Mouse (Mus musculus): ENCODE data around the gene Irak2. TPM values are rescaled to one million over a fixed set of nuclear protein-coding genes. Genes with fewer than 3 reads are reported as not detected.
A peak's percentile ranks its signal among the peaks of the same experiment; 100 is the strongest.
"Not testable (repeated sequence)": the region's sequence is repeated elsewhere in the genome, so short reads cannot be mapped to it uniquely, and the experiment has no call there.

Gene Irak2
- polyA plus RNA-seq, 1 experiment from 2014 or later: 7.4 TPM

- no peaks in the 10 kb centered on the region for H3K27me3 ChIP-seq (ENCODE audit: control insufficient read depth, insufficient read depth, low read length)
- WGBS: 57% methylated on average over 8 of the region's 8 CpGs
- no peaks in the 10 kb centered on the region for H3K36me3 ChIP-seq (ENCODE audit: control insufficient read depth, insufficient read depth, low read length)
- H3K4me2 ChIP-seq (replicated peaks; ENCODE audit: low read depth, low read length): no peak overlapping the region
- no peaks in the 10 kb centered on the region for H3K9me3 ChIP-seq (ENCODE audit: control insufficient read depth, low read depth, low read length)
- H3K9ac ChIP-seq (replicated peaks; ENCODE audit: low read depth, low read length): no peak overlapping the region
- H3K4me3 ChIP-seq (ENCODE audit: low read depth, low read length): no peak overlapping the region
- peak overlapping the region; percentile 55; the same call in 1 of the 2 replicates for H3K27ac ChIP-seq (ENCODE audit: low read length)
- H3K4me1 ChIP-seq (ENCODE audit: control insufficient read depth, insufficient read depth, low read length): 0 out of 2 replicates have a peak, but pooled peaks cover 2% of the 10 kb centered on the region
- ATAC-seq (ENCODE audit: insufficient number of reproducible peaks, insufficient read depth, low FRiP score, low read depth): no peak
These were observed 29.4 kb downstream of the Irak2 start for GRCm38 (mm10) chr6:113667611-113668122.

DNA sequence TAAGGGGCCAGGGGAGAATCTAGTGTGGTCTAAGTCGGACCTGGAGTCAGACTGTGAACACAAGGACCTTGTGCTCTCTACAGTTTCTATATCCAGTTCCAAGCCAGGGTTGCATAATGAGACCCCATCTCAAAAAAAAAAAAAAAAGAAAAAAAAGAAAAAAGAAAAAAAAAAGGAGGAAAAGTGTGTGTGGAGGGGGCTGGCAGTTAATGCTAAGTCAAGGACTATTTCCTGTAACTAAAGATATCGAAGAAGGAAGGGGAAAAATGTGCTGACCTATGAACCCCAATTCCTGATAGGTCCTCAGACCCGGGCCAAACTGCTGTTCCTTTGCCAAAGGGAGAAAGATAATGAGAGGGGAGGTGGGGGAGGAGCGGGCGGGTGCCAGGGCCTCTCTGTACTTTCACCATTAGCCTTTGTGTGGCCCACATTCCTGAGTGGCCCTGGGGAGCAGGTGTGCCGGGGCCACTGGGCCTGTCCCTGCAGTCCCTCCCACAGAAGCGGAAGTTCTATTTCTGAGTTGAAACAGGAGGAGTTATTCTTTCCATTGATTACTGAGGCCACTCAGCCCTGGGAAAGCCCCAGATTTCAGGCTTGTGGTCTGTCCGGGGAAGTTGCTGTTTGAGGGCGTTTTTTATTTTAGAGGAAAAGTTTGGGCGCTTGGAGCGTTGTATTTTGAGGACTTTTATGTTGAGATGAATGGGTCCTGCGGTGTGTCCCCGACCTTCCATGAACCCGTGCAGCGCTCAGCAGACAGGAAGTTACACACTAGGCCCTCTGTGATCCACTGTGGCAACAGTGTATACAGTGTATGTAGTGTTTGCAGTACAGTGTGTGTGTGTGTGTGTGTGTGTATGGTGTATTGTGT lies 30.3 kb downstream of the Irak2 start:
- Histone ChIP-seq H3K4me3 (ENCODE audit: low read depth, low read length) (no peak overlapping the region), H3K4me2 (replicated peaks; ENCODE audit: low read depth, low read length) (no peak overlapping the region), H3K9me3 (ENCODE audit: control insufficient read depth, low read depth, low read length) (no peaks in the 10 kb centered on the region), H3K9ac (replicated peaks; ENCODE audit: low read depth, low read length) (no peak overlapping the region), H3K27me3 (ENCODE audit: control insufficient read depth, insufficient read depth, low read length) (no peaks in the 10 kb centered on the region), H3K4me1 (ENCODE audit: control insufficient read depth, insufficient read depth, low read length) (0 out of 2 replicates have a peak, but pooled peaks cover 2% of the 10 kb centered on the region), H3K36me3 (ENCODE audit: control insufficient read depth, insufficient read depth, low read length) (no peaks in the 10 kb centered on the region), H3K27ac (ENCODE audit: low read length) (peak overlapping the region; percentile 74)
- 37% methylated on average over 15 of the region's 15 CpGs for WGBS
- peak; percentile 77 for ATAC-seq (ENCODE audit: insufficient number of reproducible peaks, insufficient read depth, low FRiP score, low read depth)

- no peaks in the 10 kb centered on the region for H3K27me3 ChIP-seq (ENCODE audit: control insufficient read depth, insufficient read depth, low read length)
- 0 out of 2 replicates have a peak, but pooled peaks cover 2% of the 10 kb centered on the region for H3K4me1 ChIP-seq (ENCODE audit: control insufficient read depth, insufficient read depth, low read length)
- H3K36me3 ChIP-seq (ENCODE audit: control insufficient read depth, insufficient read depth, low read length): no peaks in the 10 kb centered on the region
- H3K4me3 ChIP-seq (ENCODE audit: low read depth, low read length): no peak overlapping the region
- WGBS: 50% methylated on average over 7 of the region's 7 CpGs
- H3K9ac ChIP-seq (replicated peaks; ENCODE audit: low read depth, low read length): no peak overlapping the region
- H3K4me2 ChIP-seq (replicated peaks; ENCODE audit: low read depth, low read length): no peak overlapping the region
- H3K27ac ChIP-seq (ENCODE audit: low read length): no peak overlapping the region
- no peaks in the 10 kb centered on the region for H3K9me3 ChIP-seq (ENCODE audit: control insufficient read depth, low read depth, low read length)
- ATAC-seq (ENCODE audit: insufficient number of reproducible peaks, insufficient read depth, low FRiP score, low read depth): no peak
These were observed 31.6 kb downstream of the Irak2 start for GRCm38 (mm10) chr6:113669821-113670220.

GRCm38 (mm10) chr6:113672029-113672428 lies 33.8 kb downstream of the Irak2 start:
- H3K27me3 ChIP-seq (ENCODE audit: control insufficient read depth, insufficient read depth, low read length); H3K9me3 ChIP-seq (ENCODE audit: control insufficient read depth, low read depth, low read length); H3K4me3 ChIP-seq (ENCODE audit: low read depth, low read length); H3K4me1 ChIP-seq (ENCODE audit: control insufficient read depth, insufficient read depth, low read length); H3K27ac ChIP-seq (ENCODE audit: low read length); ATAC-seq (ENCODE audit: insufficient number of reproducible peaks, insufficient read depth, low FRiP score, low read depth); H3K4me2 ChIP-seq (replicated peaks; ENCODE audit: low read depth, low read length); H3K9ac ChIP-seq (replicated peaks; ENCODE audit: low read depth, low read length); H3K36me3 ChIP-seq (ENCODE audit: control insufficient read depth, insufficient read depth, low read length): not testable (repeated sequence)
- 76% methylated on average over 1 of the region's 1 CpGs for WGBS

DNA sequence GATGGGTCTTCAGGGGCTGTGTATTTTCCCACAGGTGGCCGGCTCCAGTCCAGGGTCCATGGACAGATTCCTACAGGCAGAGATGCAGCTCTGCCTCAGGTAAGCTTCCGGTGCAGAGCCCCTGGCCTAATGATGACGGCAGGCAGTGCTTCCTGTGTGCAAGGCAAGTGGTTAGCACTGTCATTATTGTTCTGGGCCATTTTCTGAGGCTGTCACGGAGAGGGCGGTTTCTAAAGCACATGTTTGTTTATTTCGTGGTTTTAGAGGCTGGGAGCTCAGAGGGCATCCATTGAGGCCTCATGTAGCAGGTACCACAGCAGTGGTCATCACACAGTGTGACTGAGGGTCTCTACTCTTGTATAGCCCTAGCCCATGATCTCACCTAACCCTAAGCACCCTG lies 34.7 kb downstream of the Irak2 start:
- Histone ChIP-seq H3K36me3 (ENCODE audit: control insufficient read depth, insufficient read depth, low read length) (no peaks in the 10 kb centered on the region), H3K9ac (replicated peaks; ENCODE audit: low read depth, low read length) (no peak overlapping the region), H3K27ac (ENCODE audit: low read length) (no peak overlapping the region), H3K27me3 (ENCODE audit: control insufficient read depth, insufficient read depth, low read length) (no peaks in the 10 kb centered on the region), H3K9me3 (ENCODE audit: control insufficient read depth, low read depth, low read length) (no peaks in the 10 kb centered on the region), H3K4me2 (replicated peaks; ENCODE audit: low read depth, low read length) (no peak overlapping the region), H3K4me3 (ENCODE audit: low read depth, low read length) (no peak overlapping the region), H3K4me1 (ENCODE audit: control insufficient read depth, insufficient read depth, low read length) (0 out of 2 replicates have a peak, but pooled peaks cover 2% of the 10 kb centered on the region)
- no peak for ATAC-seq (ENCODE audit: insufficient number of reproducible peaks, insufficient read depth, low FRiP score, low read depth)
- WGBS: 73% methylated on average over 6 of the region's 6 CpGs

- Histone ChIP-seq H3K9me3 (ENCODE audit: control insufficient read depth, low read depth, low read length) (no peaks in the 10 kb centered on the region), H3K27ac (ENCODE audit: low read length) (no peak overlapping the region), H3K36me3 (ENCODE audit: control insufficient read depth, insufficient read depth, low read length) (no peaks in the 10 kb centered on the region), H3K4me3 (ENCODE audit: low read depth, low read length) (no peak overlapping the region), H3K4me1 (ENCODE audit: control insufficient read depth, insufficient read depth, low read length) (no peaks in the 10 kb centered on the region), H3K4me2 (replicated peaks; ENCODE audit: low read depth, low read length) (no peak overlapping the region), H3K27me3 (ENCODE audit: control insufficient read depth, insufficient read depth, low read length) (no peaks in the 10 kb centered on the region), H3K9ac (replicated peaks; ENCODE audit: low read depth, low read length) (no peak overlapping the region)
- WGBS: 82% methylated on average over 4 of the region's 4 CpGs
- no peak for ATAC-seq (ENCODE audit: insufficient number of reproducible peaks, insufficient read depth, low FRiP score, low read depth)
These were observed 37.0 kb downstream of the Irak2 start for GRCm38 (mm10) chr6:113675234-113675633.

DNA sequence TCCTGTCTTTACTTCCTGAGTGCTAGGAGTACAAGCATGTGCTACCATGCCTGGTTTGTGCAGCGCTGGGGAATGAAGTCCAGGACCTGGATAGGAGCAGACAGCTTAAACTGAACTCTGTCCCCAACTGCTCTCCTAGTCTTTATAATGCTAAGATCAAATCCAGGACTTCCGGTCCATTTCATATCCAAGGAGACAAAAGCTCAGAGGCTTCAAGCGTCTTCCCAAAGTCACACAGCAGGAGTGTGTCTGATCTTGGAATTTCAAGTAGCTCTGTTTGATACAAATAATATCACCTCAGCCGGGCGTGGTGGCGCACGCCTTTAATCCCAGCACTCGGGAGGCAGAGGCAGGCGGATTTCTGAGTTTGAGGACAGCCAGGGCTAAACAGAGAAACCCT lies 37.7 kb downstream of the Irak2 start:
- no peak for ATAC-seq (ENCODE audit: insufficient number of reproducible peaks, insufficient read depth, low FRiP score, low read depth)
- no peaks in the 10 kb centered on the region for H3K27me3 ChIP-seq (ENCODE audit: control insufficient read depth, insufficient read depth, low read length)
- no peak overlapping the region for H3K27ac ChIP-seq (ENCODE audit: low read length)
- no peak overlapping the region for H3K4me2 ChIP-seq (replicated peaks; ENCODE audit: low read depth, low read length)
- H3K9ac ChIP-seq (replicated peaks; ENCODE audit: low read depth, low read length): no peak overlapping the region
- H3K9me3 ChIP-seq (ENCODE audit: control insufficient read depth, low read depth, low read length): no peaks in the 10 kb centered on the region
- no peak overlapping the region for H3K4me3 ChIP-seq (ENCODE audit: low read depth, low read length)
- no peaks in the 10 kb centered on the region for H3K36me3 ChIP-seq (ENCODE audit: control insufficient read depth, insufficient read depth, low read length)
- H3K4me1 ChIP-seq (ENCODE audit: control insufficient read depth, insufficient read depth, low read length): no peaks in the 10 kb centered on the region
- WGBS: 93% methylated on average over 9 of the region's 9 CpGs

DNA sequence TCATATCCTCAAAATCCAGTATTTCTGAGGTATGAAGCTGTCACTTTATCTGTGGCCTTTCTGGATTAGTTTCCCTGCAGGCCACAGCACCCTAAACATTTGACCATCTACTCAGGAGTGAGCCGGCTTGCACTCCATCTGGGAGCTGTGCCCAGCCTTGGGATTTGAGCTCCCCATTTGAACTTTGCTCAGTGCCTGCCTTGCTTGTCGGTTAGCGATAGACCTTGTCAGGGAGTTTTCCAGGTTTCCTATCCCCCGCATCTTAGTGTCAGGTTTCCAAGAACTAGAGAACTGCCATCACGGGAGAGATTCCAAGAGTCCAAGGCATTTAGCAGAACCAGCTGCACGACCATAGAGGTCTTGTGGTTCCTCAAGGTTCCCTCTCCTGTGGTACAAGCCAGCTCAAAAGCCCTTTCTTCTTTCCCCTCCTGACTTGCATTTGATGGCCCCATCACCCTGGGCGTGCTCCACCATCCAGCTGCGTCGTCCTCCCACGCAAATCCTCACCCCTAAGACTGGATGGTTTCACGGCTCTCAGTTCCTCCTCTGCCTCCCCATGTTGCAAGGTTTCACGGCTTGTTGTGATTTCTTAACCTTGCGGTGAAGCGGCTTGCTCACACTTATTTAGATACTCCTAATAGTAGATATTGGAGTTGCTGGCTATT lies 38.9 kb downstream of the Irak2 start:
- WGBS: 56% methylated on average over 14 of the region's 14 CpGs
- Histone ChIP-seq H3K27ac (ENCODE audit: low read length) (no peak overlapping the region), H3K36me3 (ENCODE audit: control insufficient read depth, insufficient read depth, low read length) (no peaks in the 10 kb centered on the region), H3K27me3 (ENCODE audit: control insufficient read depth, insufficient read depth, low read length) (no peaks in the 10 kb centered on the region), H3K9me3 (ENCODE audit: control insufficient read depth, low read depth, low read length) (no peaks in the 10 kb centered on the region), H3K9ac (replicated peaks; ENCODE audit: low read depth, low read length) (no peak overlapping the region), H3K4me3 (ENCODE audit: low read depth, low read length) (no peak overlapping the region), H3K4me1 (ENCODE audit: control insufficient read depth, insufficient read depth, low read length) (no peaks in the 10 kb centered on the region), H3K4me2 (replicated peaks; ENCODE audit: low read depth, low read length) (no peak overlapping the region)
- no peak; the same call in 1 of the 2 replicates for ATAC-seq (ENCODE audit: insufficient number of reproducible peaks, insufficient read depth, low FRiP score, low read depth)

All from stomach, embryonic 14.5 days (tissue).